Mouse (Mus musculus) neutrophil, adult 65 days (primary cell): Measurements from ENCODE around the gene Fam205a4. TPM values are rescaled to one million over a fixed set of nuclear protein-coding genes. Genes with fewer than 3 reads are reported as not detected.

Experiments used
- total RNA-seq: library from RNA; stranded (reverse); gene quantifications from 2 replicates; pipeline ENCODE4 v1.2.4, GENCODE M21; 2023

Gene Fam205a4
- not detected in 2 replicates for total RNA-seq

DNA sequence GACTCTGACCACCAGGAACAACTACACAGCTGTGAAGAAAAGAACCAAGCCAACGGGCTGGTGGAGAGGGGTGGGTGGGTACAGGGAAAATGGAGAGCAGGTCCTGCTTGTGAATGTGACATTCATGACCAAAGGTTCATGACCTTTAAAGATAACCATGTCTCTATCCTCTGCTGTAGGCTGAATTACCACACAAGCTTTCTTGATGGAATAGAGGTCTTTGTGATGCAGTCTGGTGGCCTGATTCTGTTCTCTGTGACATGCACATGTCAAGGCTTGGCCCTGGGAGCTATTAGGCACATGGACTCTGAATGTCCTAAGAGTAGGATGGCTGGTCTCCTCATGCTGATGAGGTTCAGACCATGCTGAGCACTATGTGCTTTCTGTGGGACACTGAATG is at the start of gene Fam205a4:
Gene Fam205a4, plus strand, starts transcription at position 301 of the 400 bp plus-strand sequence.

DNA sequence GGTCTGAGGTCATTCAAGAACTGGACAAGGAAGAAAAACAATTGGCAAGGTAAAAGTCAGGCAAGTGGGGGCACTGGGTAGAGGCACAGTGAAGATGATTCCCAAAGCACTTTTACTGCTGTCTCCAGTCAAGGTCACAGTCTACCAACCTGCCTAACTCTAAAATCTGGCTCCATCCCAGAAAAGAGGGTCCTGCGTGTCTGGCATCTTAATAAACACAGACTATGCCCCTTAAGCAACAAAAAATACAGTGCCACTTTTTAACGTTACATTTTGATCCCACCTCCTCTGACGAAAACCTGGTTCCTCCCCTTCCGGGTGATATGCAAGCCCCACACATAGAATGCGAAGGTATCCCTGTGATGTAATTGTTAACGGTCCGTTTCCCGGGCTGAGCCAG is 24.6 kb upstream of the Fam205a4 start, which contains the start of gene Gm20878:
Gene Gm20878, plus strand, starts transcription at position 301 of the 400 bp plus-strand sequence.

Other genes starting within 250 kb of the Fam205a4 start
- 72.9 and 108 TPM in 2 replicates for gene Dctn3, start 242.9 kb upstream of the Fam205a4 start, total RNA-seq
- gene Arid3c, start 234.9 kb upstream of the Fam205a4 start, total RNA-seq, result not detected in 2 replicates
- 20.3 and 28.6 TPM in 2 replicates for gene Galt, start 210.8 kb upstream of the Fam205a4 start, total RNA-seq
- gene Sigmar1, start 209.9 kb upstream of the Fam205a4 start, total RNA-seq, result 11.6 and 15.2 TPM in 2 replicates
- 0.98 and 1.2 TPM in 2 replicates for gene Ccl27a, start 191.8 kb upstream of the Fam205a4 start, total RNA-seq
- not detected in 2 replicates for gene Gm21541, start 62.4 kb upstream of the Fam205a4 start, total RNA-seq
- 4.2 TPM in 1 of 2 replicates, not detected in the other for gene Gm20878, start 24.5 kb upstream of the Fam205a4 start, total RNA-seq
- gene Gm21093, start 68.7 kb downstream of the Fam205a4 start, total RNA-seq, result not detected in 2 replicates
- gene Gm3893, start 125.1 kb downstream of the Fam205a4 start, total RNA-seq, result not detected in 2 replicates
- not detected in 2 replicates for gene Gm13304, start 148.8 kb downstream of the Fam205a4 start, total RNA-seq
- gene Gm13306, start 187.4 kb downstream of the Fam205a4 start, total RNA-seq, result not detected in 2 replicates
- gene Gm13305, start 202.5 kb downstream of the Fam205a4 start, total RNA-seq, result not detected in 2 replicates